Mouse (Mus musculus): ENCODE results near the gene Exoc3l2.
A peak's percentile ranks its signal among the peaks of the same experiment; 100 is the strongest.

Exoc3l2 gene

DNA sequence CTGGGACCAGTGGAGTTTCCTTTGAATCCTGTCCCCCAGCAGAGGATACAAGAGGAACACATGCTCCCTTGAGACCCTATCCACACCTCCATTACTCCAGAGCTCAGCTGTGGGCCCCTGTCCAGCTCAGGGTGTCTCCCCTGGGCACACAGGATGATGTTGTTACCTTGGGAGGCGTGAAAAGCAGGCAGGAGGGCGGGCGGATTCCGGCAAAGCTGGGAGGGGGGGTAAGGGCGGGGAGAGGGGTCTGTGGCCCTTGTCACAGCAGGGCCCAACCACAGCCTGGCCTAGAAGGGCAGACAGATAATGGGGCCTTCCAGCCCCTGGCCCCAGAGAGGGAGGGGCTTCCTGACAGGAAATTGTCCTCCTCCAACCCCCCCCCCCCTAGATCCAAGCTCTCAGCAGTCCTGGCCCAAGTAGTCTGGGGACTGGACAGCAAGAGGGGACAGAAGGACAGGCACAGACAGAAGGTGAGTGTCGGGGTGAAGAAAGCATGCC lies at the start of gene Exoc3l2:
TSS of gene Exoc3l2 (plus strand) at position 448 of the 498 bp plus-strand sequence.
- no peak for DNase-seq (ENCODE audit: low spot score in 2 of 2)

DNA sequence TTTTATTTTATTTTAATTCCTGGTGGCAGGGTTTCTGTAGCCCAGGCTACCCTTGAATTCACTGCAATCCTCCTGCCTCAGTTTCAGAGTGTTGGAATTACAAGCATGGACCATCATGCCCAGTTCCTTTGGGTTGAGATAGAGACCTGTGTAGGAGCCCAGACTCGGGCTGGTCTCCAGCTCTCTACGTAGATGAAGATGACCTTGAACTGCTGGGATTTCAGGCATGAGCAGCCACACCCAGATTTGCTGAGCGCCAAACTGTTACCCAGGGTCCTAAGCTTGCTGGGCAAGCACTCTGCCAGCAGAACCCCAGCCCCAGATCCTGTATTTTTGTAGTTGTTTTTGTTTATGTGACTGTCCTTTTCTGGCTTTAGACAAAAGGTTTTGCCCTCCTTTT lies 49.6 kb upstream of the Exoc3l2 start:
- no peak for DNase-seq (ENCODE audit: low spot score in 2 of 2)

DNA sequence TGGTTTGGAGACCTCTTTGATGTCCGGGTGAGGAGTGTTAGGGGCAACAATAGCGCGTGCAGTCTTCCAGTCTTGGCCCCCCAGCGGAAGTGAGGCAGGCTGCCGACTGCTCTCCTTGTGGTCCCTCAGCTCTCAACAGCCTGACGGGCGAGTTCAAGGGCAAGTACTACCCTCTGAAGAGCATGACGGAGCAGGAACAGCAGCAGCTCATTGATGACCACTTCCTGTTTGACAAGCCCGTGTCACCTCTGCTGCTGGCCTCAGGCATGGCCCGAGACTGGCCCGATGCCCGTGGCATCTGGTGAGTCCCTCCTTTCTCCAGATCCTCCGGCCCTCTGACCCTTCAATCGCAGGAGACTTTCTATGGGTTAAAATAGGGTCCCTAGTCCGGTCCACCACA lies 46.5 kb upstream of the Exoc3l2 start:
- DNase-seq (ENCODE audit: low spot score in 2 of 2) = no peak

DNA sequence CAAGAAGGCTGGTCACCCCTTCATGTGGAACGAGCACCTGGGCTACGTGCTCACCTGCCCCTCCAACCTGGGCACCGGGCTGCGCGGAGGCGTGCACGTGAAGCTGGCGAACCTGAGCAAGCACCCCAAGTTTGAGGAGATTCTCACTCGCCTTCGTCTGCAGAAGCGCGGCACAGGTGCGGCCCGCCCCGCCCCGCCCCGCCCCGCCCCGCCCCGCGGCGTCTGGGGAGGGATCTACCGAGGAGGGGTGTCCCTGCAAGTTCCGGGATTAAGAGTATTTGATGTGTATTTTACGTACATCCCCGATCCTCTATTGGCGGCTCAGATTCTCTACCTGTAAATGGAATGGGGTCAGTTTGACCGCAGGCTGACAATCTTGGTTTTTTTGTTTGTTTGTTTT lies 43.0 kb upstream of the Exoc3l2 start:
- DNase-seq (ENCODE audit: low spot score in 2 of 2) = no peak

DNA sequence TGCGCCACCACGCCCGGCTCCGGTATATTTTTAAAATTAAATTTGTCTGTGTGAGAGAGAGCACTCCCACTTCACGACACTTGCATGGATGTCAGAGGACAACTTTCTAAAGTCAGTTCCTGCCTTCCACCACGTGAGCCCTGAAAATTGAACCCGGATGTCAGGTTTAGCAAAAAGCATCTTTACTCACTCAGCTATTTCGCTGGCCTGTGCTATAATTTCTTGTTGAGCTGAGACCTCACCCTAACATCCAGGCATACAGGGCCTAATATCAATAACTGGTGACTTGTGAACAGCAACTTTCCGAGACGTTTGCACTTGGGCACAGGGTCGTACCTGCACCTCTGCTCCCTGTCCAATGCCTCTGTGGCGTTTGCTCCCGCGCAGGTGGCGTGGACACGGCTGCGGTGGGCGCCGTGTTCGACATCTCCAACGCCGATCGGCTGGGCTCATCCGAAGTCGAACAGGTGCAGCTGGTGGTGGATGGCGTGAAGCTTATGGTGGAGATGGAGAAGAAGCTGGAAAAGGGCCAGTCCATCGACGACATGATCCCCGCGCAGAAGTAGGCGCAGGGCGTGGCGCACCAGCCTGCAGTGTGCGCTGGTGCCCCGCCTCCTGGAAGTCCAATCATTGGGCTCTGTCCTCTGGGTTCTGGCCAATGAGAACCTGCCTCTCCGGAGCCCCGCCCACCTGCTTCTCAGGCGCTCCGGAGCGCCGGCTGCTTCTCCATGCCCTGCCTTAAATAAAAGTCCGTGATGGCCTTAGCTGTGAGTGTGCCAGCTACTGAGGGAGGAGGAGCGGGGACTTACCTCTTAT lies 42.1 kb upstream of the Exoc3l2 start:
- peak; percentile 57 to 90 for DNase-seq (ENCODE audit: low spot score in 2 of 2)

DNA sequence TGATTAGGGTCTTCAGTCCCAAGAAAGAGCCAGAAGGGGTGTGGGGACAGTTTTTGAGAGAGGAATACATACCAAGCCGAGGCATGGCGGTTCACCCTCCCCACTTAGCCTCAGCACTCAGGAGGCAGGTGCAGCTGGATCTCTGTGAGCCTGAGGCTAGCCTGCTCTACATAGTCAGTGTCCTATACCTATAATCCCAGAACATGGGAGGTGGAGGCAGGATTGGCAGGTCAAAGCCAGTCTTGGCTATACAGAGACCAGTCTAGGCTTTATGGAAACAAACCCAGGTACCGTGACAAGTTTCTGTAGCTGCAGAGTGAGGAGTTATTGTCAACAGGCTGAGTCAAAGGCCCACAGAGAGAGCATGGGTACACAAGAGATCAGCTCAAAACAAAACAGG lies 40.0 kb upstream of the Exoc3l2 start:
- no peak for DNase-seq (ENCODE audit: low spot score in 2 of 2)

DNA sequence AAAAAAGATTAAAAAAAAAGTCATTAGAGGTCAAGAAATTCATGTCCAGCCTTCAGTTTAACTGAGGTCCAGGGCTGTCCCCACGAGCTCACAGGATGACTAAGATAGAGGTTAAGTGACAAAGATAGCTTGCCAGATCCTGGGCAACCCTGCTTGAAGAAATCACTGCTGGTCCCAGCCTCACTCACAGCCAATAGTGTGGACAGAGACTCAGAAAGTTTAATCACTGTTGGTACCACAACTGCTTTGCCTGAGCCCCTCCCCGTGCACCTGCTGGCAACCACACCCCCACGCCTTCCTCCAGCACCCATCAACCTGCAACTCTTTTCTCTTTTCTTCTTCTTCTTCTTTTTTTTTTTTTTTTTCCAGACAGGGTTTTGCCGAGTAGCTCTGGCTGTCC lies 39.1 kb upstream of the Exoc3l2 start:
- DNase-seq (ENCODE audit: low spot score in 2 of 2) = no peak

DNA sequence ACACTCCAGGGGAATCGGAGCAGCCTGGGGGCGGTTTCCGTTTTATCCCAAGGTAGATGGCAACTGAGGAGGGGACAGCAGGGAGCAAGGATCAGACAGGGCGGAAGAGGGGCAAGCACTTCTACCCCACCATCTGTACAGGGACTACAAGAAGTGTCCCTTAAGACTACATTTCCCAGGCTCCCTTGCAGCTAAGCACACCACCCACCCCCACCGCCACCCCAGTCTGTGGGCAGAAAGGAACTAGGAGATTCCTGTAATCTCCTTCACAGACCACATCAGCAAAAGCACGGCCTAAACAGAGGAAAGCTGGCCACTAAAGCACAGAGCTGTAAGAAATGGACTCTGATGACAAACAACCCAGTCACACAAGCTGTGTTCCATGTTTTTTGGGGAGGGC lies 36.8 kb upstream of the Exoc3l2 start:
- no peak for DNase-seq (ENCODE audit: low spot score in 2 of 2)

DNA sequence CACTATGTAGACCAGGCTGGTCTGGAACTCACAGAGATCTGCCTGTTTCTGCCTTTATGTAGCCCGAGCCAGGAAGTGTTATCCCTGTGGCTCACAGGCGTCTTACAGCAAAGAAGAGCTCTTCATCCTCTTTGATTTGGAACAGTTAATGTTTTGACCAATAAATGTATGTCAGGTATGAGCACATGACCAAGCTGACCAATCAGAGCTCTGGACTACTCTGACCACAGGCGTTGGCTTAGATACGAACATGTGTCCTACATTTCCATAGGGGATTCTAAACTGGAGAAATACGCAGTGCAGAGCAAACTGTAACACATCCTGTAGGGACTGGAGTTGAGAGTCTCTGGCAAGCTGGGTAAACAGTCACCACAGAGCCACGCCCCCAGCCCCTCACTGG lies 36.2 kb upstream of the Exoc3l2 start:
- DNase-seq (ENCODE audit: low spot score in 2 of 2) = no peak

DNA sequence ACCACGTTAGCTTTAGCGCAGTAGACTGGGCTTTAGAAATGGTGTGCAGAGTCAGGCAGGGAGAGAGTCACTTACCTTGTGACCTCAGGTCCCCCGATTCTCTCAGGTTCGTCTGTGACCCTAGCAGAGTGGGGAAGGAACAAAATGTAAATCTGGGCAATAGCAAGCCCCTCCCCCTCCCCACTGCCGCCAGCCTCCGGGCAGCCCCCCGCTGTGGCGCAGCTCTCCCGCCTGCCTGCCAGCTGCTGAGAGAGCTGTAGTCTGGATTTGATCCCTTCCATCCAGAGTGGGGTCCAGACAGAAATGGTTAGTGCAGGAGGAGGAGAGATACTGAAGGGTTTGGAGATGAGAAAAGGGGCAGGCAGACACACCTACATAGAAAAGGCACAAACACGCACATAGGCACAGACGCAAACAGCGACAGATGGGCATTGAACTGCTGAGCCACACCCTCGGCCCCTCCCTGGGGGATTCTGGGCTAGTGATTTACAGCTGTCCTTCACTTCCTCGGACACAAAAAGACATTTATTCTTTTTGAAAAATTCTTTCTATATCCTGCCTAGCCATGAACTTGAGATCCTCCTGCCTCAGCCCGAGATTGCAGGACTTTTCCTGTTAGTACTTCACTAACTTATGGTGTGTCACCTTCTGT lies 35.0 kb upstream of the Exoc3l2 start:
- no peak for DNase-seq (ENCODE audit: low spot score in 2 of 2)

DNA sequence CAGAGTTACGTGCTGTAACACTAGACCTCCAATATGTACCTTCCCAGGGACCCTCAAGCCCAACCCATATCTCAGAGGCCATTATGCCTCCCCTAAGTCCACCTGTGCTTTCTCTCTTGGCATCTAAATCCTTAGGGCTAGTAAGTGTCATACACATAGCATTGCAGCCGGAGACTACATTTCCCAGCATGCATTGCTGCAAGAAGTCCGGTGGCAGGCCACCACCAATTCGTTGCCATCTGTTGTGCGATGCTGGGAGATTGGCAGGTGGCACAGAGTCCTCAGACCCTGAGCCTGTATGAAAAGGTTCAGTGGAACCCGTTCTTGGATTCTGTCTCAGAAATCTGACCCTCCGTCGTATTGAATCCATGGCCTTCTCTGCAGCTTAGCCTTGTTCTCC lies 33.4 kb upstream of the Exoc3l2 start:
- DNase-seq (ENCODE audit: low spot score in 2 of 2) = no peak

DNA sequence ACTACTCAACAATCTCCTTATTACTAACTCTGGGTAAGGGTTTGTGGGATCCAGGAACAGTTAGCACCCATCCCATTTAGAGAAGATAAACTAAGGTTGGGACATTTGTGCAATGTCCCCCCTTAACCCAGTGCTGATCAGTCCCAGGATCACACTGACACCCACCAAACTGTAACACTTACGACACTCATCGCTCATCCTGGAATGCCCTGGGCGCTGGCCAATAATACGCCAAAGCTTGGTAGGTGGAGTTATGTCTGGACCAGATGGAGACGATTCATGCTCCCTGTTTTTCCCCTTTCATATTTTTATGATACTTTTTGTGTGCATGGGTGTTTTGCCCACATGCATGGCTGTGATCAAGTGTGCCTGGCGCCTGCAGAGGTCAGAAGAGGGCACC lies 32.7 kb upstream of the Exoc3l2 start:
- no peak for DNase-seq (ENCODE audit: low spot score in 2 of 2)

DNA sequence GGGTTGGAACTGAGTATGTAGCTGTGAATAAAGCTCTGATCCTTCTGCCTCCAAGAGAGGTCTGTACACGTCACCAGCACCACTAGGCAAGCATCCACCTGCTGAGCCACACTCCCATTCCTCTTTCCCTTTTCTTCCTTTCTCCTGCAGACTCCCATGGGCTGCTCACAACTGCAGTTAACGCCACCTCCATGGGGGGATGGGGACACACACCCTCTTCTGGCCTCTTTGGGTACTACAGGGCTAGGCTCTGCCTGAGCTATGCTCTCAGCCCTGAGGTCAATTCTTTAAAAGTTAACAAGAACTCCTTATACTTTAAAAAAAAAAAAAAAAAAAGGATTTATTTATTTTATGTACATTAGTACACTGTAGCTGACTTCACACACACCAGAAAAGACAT lies 30.7 kb upstream of the Exoc3l2 start:
- DNase-seq (ENCODE audit: low spot score in 2 of 2) = no peak

DNA sequence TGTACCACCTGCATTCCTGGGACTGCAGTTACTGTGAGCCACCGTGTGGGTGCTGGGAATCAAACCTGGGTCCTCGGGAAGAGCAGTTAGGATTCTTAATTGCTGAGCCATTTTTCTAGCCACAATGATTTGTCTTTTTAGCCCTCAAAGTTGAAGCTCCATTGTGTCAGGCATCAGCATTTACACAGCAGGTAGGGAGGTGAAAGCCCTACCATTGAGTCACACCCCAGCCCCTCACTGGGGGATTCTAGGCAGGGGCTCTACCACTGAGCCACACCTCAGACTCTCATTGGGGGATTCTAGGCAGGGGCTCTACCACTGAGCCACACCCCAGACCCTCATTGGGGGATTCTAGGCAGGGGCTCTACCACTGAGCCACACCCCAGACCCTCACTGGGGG lies 26.9 kb upstream of the Exoc3l2 start:
- no peak for DNase-seq (ENCODE audit: low spot score in 2 of 2)

DNA sequence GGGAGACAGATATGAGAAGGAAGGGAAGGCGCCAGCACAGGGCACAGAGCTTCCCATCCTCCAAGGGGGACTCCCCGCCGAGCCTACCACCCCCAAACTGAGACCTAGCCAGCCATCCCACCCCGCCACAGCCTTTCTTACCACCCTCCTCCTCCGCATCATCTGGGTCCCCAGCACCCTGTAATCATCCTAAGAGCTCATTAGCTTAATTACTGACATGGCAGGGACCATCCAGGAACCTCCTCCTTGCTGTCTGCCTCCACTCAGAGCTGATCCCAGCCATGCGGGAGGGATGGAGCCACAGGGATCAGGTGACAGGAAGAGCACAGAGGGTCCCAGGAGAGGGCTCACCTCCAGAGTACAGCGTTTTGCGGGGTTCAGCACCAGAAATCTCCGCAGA lies 26.1 kb upstream of the Exoc3l2 start:
- no peak for DNase-seq (ENCODE audit: low spot score in 2 of 2)

DNA sequence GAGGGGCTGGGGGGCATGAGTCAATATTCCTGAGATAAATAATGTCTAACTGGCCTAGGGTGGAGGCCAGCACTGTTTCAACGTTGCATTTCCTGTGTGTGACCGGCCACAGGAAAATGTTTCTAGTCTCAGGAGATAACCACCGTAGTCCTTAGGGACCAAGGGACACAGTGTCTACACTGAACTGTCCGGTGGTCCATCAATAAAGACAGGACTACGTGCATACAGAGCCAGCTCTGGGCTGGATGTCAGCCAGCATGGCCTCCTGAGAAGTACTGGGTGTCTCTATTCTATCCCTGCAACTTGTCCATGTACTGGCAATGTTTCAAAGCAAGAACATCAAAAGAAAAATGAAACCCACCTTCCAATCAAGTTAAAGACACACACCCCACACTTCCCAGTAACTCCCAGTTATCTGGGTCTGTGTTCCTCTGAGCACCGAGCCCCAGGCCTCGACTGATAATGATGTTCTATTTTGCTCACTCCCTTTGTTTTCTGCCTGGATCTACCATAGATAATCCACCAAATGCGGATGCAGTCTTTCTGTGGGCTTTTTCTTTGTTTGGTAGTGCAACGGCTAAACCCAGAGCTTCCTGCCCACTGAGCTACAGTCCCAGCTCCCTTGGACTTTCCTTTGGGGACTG lies 21.6 kb upstream of the Exoc3l2 start:
- DNase-seq (ENCODE audit: low spot score in 2 of 2) = no peak

DNA sequence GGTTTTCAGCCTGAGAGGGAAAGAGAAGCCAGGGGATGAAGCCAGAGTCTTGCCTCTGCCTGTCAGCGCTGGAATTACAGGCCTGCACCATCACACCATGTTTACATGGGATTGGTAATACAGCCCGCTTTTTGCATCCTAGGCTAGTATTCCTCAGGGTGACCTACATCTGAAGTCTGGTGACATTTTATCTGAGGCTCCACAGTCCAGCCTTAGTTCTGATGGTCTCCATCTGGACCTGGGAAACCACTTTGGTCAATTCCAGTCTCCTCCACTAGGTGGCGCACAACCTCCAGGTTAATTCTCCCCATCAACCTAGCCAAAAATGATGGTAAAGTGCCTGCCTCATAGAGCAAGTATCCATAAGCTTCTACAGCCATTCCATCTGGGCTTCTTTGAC lies 19.8 kb upstream of the Exoc3l2 start:
- DNase-seq (ENCODE audit: low spot score in 2 of 2) = peak in 1 of 2 experiments; percentile 90

DNA sequence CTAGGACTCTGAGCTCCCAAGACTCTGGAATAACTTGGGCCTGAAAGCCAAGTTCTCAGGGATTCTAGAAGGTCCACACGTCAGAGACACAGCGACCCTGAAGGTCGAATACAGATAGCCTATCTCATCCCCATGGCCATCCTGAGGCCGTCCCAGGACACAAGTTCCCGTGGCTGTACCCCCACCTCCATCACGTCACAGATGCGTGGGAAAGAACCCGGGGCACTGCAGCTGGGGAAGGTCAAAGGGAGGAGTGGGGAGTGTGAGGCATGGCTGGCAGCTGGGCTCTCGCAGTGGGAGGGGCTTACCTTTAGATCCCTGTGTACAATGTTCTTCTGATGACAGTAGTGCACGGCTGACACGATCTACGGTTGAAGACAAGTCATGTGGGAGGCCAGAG lies 18.3 kb upstream of the Exoc3l2 start:
- no peak for DNase-seq (ENCODE audit: low spot score in 2 of 2)

DNA sequence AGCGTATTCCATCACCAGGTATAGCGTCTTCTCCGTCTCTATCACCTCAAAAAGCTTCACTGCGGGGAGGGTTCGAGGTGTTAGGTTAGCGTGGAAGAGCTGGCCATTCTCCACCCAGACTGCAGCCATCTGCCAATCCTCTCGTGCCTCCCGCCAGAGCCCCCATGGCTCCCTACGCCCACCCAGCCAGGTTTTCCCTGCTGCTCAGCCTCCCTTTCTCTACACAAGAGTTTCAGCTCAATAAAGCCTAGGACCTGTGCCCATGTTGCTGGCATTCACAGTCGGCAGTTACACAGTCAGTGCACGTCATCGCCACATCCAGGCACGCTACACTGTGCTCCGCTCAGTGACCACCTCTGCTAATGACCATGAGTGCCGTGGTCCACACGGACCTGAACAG lies 15.4 kb upstream of the Exoc3l2 start:
- peak in 1 of 2 experiments; percentile 35 for DNase-seq (ENCODE audit: low spot score in 2 of 2)

DNA sequence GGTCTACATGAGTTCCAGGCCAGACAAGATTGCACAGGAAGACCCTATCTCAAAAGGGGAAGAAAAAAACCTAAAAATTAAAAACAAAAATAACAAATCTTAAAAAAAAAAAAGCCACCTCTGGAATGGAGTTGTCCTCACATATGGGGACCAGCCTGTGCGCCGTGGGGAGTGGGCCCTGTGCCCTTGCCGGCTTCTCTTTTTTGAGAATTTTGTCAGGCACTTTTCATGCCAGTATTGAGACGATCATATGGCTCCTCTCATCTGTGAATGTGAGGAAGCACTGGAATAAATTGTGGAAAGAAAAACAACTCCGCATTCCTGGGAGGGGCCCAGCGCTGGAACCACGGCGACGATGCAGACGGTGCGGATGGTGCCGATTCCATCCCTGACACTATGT lies 14.0 kb upstream of the Exoc3l2 start:
- no peak for DNase-seq (ENCODE audit: low spot score in 2 of 2)

DNA sequence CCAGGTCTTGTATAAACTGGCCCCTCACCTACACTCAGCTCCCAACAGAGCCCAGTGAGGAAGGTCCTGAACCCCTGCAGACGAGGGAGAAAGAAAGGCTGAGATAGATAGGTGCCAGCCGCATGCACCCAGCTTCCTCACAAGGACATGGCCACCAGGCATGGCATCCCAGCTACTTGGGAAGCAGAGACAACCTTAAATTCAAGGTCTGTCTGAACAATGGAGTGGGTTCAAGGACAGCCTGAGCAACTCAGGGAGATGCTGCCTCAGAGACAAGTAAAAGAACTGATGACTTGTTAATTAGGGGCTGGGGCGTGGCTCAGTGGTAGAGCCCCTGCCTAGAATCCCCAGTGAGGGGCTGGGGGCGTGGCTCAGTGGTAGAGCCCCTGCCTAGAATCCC lies 7.9 kb upstream of the Exoc3l2 start:
- no peak for DNase-seq (ENCODE audit: low spot score in 2 of 2)

DNA sequence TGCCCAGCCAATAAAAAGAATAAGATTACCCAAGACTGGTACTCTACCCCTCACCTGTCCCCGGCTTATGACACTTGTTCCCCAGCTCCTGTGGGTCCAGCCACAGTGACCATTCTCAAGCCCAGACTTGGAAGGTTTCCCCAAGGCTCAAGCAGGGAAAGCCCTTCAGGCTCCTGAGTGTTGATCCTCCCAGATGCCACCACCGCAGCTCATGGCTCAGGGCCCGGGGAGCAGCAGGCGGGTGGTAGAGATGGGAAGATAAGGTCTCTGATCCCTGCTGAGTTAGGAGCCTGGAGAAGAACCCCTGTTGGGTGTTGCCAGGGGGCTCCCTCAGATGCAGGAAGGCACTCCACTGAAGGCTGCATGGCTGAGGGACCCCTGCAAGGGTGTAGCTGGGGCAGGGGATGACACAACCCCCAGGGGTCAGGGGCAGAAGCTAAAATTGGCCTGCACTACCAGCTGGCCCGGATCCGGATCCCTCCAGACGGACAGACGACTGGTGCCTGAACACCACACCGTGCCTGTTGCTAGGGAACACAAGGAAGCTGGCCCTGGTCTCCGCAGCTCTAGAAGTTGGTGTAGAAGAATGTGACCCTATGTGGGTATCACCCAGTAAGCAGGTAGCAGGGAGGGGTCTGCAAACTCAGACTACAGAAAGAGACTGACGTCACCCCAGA lies 7.2 kb upstream of the Exoc3l2 start:
- DNase-seq (ENCODE audit: low spot score in 2 of 2) = no peak
